Mouse (Mus musculus): Measurements from ENCODE around the gene Dgkg. TPM values are rescaled to one million over a fixed set of nuclear protein-coding genes. Genes with fewer than 3 reads are reported as not detected.

Gene Dgkg
- polyA plus RNA-seq, 1 experiment from 2014 or later, result 0.47 TPM

DNA sequence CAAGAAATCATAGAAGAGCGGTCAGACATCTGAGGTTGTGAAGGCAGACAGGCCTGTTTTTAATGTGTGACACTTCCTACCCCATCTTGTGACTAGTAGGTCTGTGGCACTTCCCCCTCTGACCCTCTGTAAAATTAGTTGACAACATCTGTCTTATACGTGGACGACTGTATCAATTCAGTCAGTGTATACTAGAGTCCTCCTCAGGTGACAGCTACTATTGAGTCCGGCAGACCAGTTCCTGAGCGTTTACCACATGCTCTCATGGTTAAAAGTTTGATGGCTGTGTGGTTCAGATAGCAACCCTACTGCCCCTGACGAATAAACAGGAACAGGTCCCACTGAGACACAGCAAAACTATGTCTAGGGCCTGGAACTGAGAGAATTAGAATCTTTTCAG, 117.7 kb downstream of the Dgkg start:
- WGBS, result 72% methylated on average over 6 of the region's 6 CpGs
- H3K9ac ChIP-seq (ENCODE audit: low read length), result no peak overlapping the region
- ATAC-seq (replicated peaks; ENCODE audit: low FRiP score) (no peak), DNase-seq (ENCODE audit: low spot score) (no peak)
- H3K4me2 ChIP-seq (ENCODE audit: low read depth, low read length, severe bottlenecking), result no peak overlapping the region
- no peaks in the 10 kb centered on the region for H3K9me3 ChIP-seq (ENCODE audit: control insufficient read depth, low read length)
- H3K4me1 ChIP-seq (replicated peaks; ENCODE audit: control insufficient read depth, insufficient read depth, low read length), result no peaks in the 10 kb centered on the region
- no peaks in the 10 kb centered on the region for H3K36me3 ChIP-seq (ENCODE audit: control insufficient read depth, insufficient read depth, low read length)
- no peaks in the 10 kb centered on the region for H3K27me3 ChIP-seq (ENCODE audit: control insufficient read depth, insufficient read depth, low read length)
- no peak overlapping the region for H3K4me3 ChIP-seq (ENCODE audit: low read depth, low read length)
- H3K27ac ChIP-seq (ENCODE audit: low read depth, low read length), result no peak overlapping the region

DNA sequence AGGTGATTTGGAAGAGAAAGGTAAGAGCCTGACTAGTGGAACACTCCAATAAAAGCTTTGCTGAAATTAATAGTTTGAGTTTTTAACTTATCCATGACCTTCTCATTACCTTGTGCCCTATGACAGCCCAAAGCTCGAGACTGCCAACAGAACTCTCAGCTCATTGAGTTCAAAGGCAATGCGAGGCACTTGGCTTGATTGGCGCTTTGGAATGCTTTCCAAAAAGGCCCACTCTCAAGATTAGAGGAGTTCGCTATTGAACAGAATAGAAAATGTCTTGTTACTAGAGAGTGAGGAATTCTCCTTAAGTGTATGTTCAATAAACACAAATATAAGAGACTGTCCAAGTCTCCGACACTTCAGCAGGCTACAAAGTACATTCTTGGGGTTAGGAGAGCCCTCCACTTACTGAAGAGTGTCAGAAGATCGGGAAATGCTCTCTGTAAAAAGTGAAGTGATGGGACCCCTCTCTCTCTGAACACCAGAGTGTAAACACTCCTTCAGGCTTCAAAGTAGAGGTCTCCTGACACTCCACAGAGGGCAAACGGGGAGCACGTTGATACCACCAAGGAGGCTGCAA, 120.3 kb downstream of the Dgkg start:
- DNase-seq (ENCODE audit: low spot score), result no peak
- WGBS, result 77% methylated on average over 8 of the region's 8 CpGs
- H3K27ac ChIP-seq (ENCODE audit: low read depth, low read length), result no peak overlapping the region
- no peak for ATAC-seq (replicated peaks; ENCODE audit: low FRiP score)
- H3K9me3 ChIP-seq (ENCODE audit: control insufficient read depth, low read length), result no peaks in the 10 kb centered on the region
- H3K4me2 ChIP-seq (ENCODE audit: low read depth, low read length, severe bottlenecking), result no peak overlapping the region
- no peaks in the 10 kb centered on the region for H3K36me3 ChIP-seq (ENCODE audit: control insufficient read depth, insufficient read depth, low read length)
- no peak overlapping the region for H3K9ac ChIP-seq (ENCODE audit: low read length)
- H3K4me3 ChIP-seq (ENCODE audit: low read depth, low read length), result no peak overlapping the region
- no peaks in the 10 kb centered on the region for H3K4me1 ChIP-seq (replicated peaks; ENCODE audit: control insufficient read depth, insufficient read depth, low read length)
- H3K27me3 ChIP-seq (ENCODE audit: control insufficient read depth, insufficient read depth, low read length), result no peaks in the 10 kb centered on the region

DNA sequence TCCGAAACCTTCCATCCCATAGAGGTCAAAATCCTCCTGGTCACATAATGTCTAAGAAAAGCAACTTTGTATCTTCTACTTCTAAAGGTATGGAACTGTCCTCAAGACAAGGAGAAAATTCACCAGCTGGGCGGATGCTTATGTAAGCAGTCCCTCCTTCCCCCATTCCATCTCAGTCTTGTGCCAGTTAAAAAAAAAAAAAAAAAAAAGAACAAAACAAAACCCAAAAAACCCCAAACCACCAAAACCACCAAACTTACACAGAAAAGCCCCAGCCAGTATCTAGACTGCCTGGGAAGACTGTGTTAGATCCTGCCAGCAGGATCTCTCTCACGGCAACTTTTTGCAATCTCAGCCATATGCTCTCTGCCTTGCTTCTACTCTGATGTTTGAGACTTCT, 123.9 kb downstream of the Dgkg start:
- ATAC-seq (replicated peaks; ENCODE audit: low FRiP score) (no peak), DNase-seq (ENCODE audit: low spot score) (no peak)
- H3K36me3 ChIP-seq (ENCODE audit: control insufficient read depth, insufficient read depth, low read length), result no peaks in the 10 kb centered on the region
- H3K4me1 ChIP-seq (replicated peaks; ENCODE audit: control insufficient read depth, insufficient read depth, low read length), result no peaks in the 10 kb centered on the region
- no peak overlapping the region for H3K4me2 ChIP-seq (ENCODE audit: low read depth, low read length, severe bottlenecking)
- no peaks in the 10 kb centered on the region for H3K27me3 ChIP-seq (ENCODE audit: control insufficient read depth, insufficient read depth, low read length)
- no peak overlapping the region for H3K9ac ChIP-seq (ENCODE audit: low read length)
- WGBS, result 88% methylated on average over 3 of the region's 3 CpGs
- H3K27ac ChIP-seq (ENCODE audit: low read depth, low read length), result no peak overlapping the region
- H3K9me3 ChIP-seq (ENCODE audit: control insufficient read depth, low read length), result no peaks in the 10 kb centered on the region
- H3K4me3 ChIP-seq (ENCODE audit: low read depth, low read length), result no peak overlapping the region

DNA sequence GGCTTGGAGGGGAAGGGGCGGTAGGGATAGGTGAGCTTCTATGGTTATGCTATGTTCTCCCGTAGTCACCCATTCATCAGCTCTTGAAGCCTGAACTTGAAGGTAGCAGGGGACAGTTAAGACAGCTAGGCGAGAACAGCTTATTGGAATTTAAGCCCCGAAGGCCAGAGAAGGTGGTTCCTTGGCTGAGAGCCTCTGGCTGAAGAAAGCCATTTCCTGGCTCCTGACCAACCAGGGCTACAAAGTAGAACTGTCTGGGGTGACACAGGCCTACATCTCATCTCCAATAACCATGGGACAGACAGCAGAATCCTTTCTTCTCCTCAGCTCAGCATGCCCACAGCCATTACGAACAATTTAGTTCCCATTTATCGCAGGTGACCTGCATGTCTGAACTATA, 125.2 kb downstream of the Dgkg start:
- H3K4me2 ChIP-seq (ENCODE audit: low read depth, low read length, severe bottlenecking), result no peak overlapping the region
- H3K4me3 ChIP-seq (ENCODE audit: low read depth, low read length), result no peak overlapping the region
- 92% methylated on average over 6 of the region's 6 CpGs for WGBS
- no peak overlapping the region for H3K27ac ChIP-seq (ENCODE audit: low read depth, low read length)
- H3K4me1 ChIP-seq (replicated peaks; ENCODE audit: control insufficient read depth, insufficient read depth, low read length), result no peaks in the 10 kb centered on the region
- H3K9ac ChIP-seq (ENCODE audit: low read length), result no peak overlapping the region
- no peaks in the 10 kb centered on the region for H3K36me3 ChIP-seq (ENCODE audit: control insufficient read depth, insufficient read depth, low read length)
- DNase-seq (ENCODE audit: low spot score) (no peak), ATAC-seq (replicated peaks; ENCODE audit: low FRiP score) (no peak)
- no peaks in the 10 kb centered on the region for H3K27me3 ChIP-seq (ENCODE audit: control insufficient read depth, insufficient read depth, low read length)
- no peaks in the 10 kb centered on the region for H3K9me3 ChIP-seq (ENCODE audit: control insufficient read depth, low read length)

DNA sequence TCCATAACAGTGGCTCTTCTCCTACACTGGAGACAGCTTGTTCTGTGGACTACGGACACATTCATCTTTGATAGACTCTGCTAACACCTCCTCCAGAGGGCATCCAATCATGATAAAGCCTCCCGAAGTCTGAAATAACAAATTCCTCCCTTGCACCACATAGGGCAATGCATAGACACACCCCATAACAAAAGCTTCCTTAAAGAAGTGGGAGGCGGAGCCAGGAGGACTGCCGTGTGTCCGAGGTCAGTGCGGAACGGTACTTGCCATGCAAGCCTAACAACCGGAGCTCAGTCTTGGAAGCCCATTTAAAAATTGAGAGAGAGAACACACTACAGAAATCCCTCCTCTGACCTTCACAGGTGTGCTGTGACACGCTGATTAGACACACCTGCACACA, 126.0 kb downstream of the Dgkg start:
- Histone ChIP-seq H3K4me3 (ENCODE audit: low read depth, low read length) (no peak overlapping the region), H3K9me3 (ENCODE audit: control insufficient read depth, low read length) (no peaks in the 10 kb centered on the region), H3K9ac (ENCODE audit: low read length) (no peak overlapping the region), H3K27ac (ENCODE audit: low read depth, low read length) (no peak overlapping the region), H3K4me2 (ENCODE audit: low read depth, low read length, severe bottlenecking) (no peak overlapping the region), H3K36me3 (ENCODE audit: control insufficient read depth, insufficient read depth, low read length) (no peaks in the 10 kb centered on the region), H3K27me3 (ENCODE audit: control insufficient read depth, insufficient read depth, low read length) (no peaks in the 10 kb centered on the region), H3K4me1 (replicated peaks; ENCODE audit: control insufficient read depth, insufficient read depth, low read length) (no peaks in the 10 kb centered on the region)
- no peak for DNase-seq (ENCODE audit: low spot score)
- no peak for ATAC-seq (replicated peaks; ENCODE audit: low FRiP score)
- WGBS, result 83% methylated on average over 9 of the region's 9 CpGs

DNA sequence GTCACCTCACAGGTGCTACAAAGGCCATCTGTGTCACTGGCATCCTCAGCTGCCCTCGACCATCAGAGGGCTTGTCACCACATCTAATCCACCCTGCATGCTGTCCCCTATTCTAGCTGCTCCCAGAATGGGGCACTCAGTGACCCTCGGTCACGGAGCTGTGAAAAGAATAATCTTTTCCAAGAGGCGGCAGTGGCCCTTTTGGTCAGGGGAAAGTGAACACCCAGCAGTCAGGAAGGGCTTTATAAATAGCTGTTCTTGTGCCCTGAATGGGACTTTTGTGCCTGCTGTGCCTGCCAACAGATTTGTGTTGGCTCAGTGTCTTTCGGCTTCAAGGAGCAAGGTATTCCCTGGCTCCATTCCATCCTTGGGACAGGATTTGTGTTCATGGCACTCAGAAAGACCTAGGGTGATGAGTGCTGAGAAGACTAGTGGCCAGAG, 129.5 kb downstream of the Dgkg start:
- WGBS, result 27% methylated on average over 5 of the region's 5 CpGs
- ATAC-seq (replicated peaks; ENCODE audit: low FRiP score), result no peak

GRCm38 (mm10) chr16:22526386-22526785, 130.6 kb downstream of the Dgkg start:
- Histone ChIP-seq H3K27ac (ENCODE audit: low read depth, low read length) (no peak overlapping the region), H3K36me3 (ENCODE audit: control insufficient read depth, insufficient read depth, low read length) (no peaks in the 10 kb centered on the region), H3K9ac (ENCODE audit: low read length) (no peak overlapping the region), H3K27me3 (ENCODE audit: control insufficient read depth, insufficient read depth, low read length) (no peaks in the 10 kb centered on the region), H3K4me1 (replicated peaks; ENCODE audit: control insufficient read depth, insufficient read depth, low read length) (no peaks in the 10 kb centered on the region), H3K4me3 (ENCODE audit: low read depth, low read length) (no peak overlapping the region), H3K4me2 (ENCODE audit: low read depth, low read length, severe bottlenecking) (no peak overlapping the region), H3K9me3 (ENCODE audit: control insufficient read depth, low read length) (no peaks in the 10 kb centered on the region; the same call in 1 of the 2 replicates)
- ATAC-seq (replicated peaks; ENCODE audit: low FRiP score), result no peak
- WGBS, result 89% methylated on average over 4 of the region's 4 CpGs
- no peak for DNase-seq (ENCODE audit: low spot score)

More for the DNA sequence above, 129.5 kb downstream of the Dgkg start:
- H3K4me3 ChIP-seq (ENCODE audit: low read depth, low read length), result no peak overlapping the region
- no peak overlapping the region for H3K9ac ChIP-seq (ENCODE audit: low read length)
- H3K27me3 ChIP-seq (ENCODE audit: control insufficient read depth, insufficient read depth, low read length), result no peaks in the 10 kb centered on the region
- no peaks in the 10 kb centered on the region for H3K4me1 ChIP-seq (replicated peaks; ENCODE audit: control insufficient read depth, insufficient read depth, low read length)
- no peaks in the 10 kb centered on the region for H3K36me3 ChIP-seq (ENCODE audit: control insufficient read depth, insufficient read depth, low read length)
- no peaks in the 10 kb centered on the region; the same call in 1 of the 2 replicates for H3K9me3 ChIP-seq (ENCODE audit: control insufficient read depth, low read length)
- H3K27ac ChIP-seq (ENCODE audit: low read depth, low read length), result no peak overlapping the region
- H3K4me2 ChIP-seq (ENCODE audit: low read depth, low read length, severe bottlenecking), result no peak overlapping the region
- DNase-seq (ENCODE audit: low spot score), result no peak

DNA sequence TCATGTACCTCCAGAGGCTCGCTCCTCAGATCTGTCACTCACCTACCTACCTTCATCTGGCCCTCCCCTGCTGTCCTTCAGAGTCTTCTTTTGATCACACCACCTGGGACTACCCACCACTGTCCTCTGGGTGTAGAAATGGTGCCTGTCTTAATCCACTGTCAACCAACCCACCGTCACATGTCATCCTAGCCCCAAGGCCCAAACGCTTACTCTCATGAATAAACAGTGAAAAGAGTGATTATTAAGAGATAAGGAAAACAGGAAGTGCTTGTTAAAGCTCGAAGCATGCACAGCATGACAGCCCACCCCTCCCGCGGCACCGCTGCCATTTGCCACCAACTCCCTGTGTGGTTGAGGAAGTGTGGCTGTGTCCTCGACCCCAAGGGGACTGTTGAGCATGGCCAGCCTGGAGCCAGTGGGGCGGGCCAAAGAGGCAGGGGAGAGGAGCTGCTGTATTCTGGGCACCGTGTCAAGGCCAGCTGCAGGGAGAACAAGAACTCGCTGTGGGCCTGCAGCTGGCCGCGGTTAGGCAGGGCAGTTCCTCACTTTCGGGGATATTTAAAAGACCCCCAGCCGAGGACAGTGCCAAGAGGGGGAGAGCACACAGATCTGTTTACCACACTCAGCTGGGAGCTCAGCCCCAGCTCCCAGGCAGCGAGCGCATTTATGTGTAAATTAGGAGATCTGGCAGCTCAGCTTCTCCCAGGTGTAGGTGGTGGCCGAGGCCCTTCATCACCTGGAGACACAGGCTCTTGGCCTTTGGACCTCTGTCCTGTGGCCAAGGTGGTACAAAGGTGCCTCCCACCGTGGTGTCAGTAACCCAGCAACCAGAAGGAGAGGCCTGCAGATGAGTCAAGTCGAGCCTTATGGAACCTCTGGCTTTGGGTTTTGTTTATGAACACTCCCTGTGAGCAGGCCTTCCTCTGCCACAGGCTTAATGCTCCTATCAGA, 139.3 kb downstream of the Dgkg start:
- Histone ChIP-seq H3K4me2 (ENCODE audit: low read depth, low read length, severe bottlenecking) (no peak overlapping the region), H3K9me3 (ENCODE audit: control insufficient read depth, low read length) (no peaks in the 10 kb centered on the region), H3K4me3 (ENCODE audit: low read depth, low read length) (no peak overlapping the region), H3K36me3 (ENCODE audit: control insufficient read depth, insufficient read depth, low read length) (no peaks in the 10 kb centered on the region), H3K27ac (ENCODE audit: low read depth, low read length) (no peak overlapping the region), H3K27me3 (ENCODE audit: control insufficient read depth, insufficient read depth, low read length) (no peaks in the 10 kb centered on the region), H3K4me1 (replicated peaks; ENCODE audit: control insufficient read depth, insufficient read depth, low read length) (peaks cover 6% of the 10 kb centered on the region; the same call in 1 of the 2 replicates), H3K9ac (ENCODE audit: low read length) (no peak overlapping the region)
- DNase-seq (ENCODE audit: low spot score), result no peak
- WGBS, result 17% methylated on average over 20 of the region's 20 CpGs
- 0 out of 2 replicates have a peak, but pooled peaks have one; percentile 18 for ATAC-seq (replicated peaks; ENCODE audit: low FRiP score)
